Mouse (Mus musculus): ENCODE results near the gene Htr7. TPM values are rescaled to one million over a fixed set of nuclear protein-coding genes. Genes with fewer than 3 reads are reported as not detected.

Htr7 gene
- polyA plus RNA-seq, 1 experiment from 2014 or later: not detected

Other genes with a start within 250 kb of the Htr7 start
- 61.1 and 72.2 TPM in 2 replicates for gene Rpp30, start 26.2 kb upstream of the Htr7 start, polyA plus RNA-seq (2016; fragmentation: Nextera tagmentation; extraction: Ambion mirVana)
- gene Ankrd1, start 62.6 kb upstream of the Htr7 start, polyA plus RNA-seq (2016; fragmentation: Nextera tagmentation; extraction: Ambion mirVana): 212 and 390 TPM in 2 replicates

All from heart, embryonic 10.5 days (tissue).